ENCODE assay signal across 14 mouse cellular contexts in the genomic region with DNA sequence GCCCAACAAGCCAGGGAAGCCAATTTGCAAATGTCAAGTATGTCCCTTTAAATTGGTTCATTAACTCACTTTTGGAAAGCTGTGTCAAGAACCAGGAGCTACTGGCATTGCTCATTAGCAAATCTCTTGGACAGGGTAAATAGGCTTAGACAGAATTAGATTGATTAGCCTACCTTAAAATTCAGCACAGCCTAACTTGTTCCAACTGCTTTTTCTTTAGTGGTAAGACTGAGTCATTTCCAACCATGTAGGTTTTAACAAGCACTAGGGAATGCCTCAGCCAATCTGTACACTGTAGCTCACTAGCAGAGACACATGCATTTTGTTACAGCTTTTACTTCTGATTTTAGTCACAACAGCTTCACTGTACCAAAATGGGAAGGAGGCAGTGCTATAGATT.
"Had no signal": no experiment of that assay in that cellular context is flagged by ENCODE, and none has a peak within 500 bp of the region (broad histone marks: within the 10 kb centered on the region; RNA-seq: fewer than 3 reads in every experiment).

No protein-coding gene starts in this region.

- H3K4me2 ChIP-seq: limb, embryonic 13.5 days; neural tube, embryonic 15.5 days had no signal

- ATAC-seq: lung, postnatal 0 days had no signal

- H3K9ac ChIP-seq: limb, embryonic 13.5 days; liver, embryonic 14.5 days; neural tube, embryonic 15.5 days had no signal

- H3K36me3 ChIP-seq: limb, embryonic 13.5 days; midbrain, embryonic 10.5 days; neural tube, embryonic 15.5 days had no signal

- H3K4me1 ChIP-seq: limb, embryonic 13.5 days; midbrain, embryonic 10.5 days; neural tube, embryonic 15.5 days had no signal

- DNase-seq: kidney, adult 18-20 months; kidney, postnatal 10 days; kidney, postnatal 4 days; lung, adult 2 months; lung, postnatal 36 days; right cerebral cortex, adult 18-20 months; thymus, postnatal 4 days had no signal

- H3K27me3 ChIP-seq: limb, embryonic 13.5 days; neural tube, embryonic 15.5 days had no signal

- H3K9me3 ChIP-seq: limb, embryonic 13.5 days; midbrain, embryonic 10.5 days; neural tube, embryonic 15.5 days had no signal

- H3K27ac ChIP-seq: limb, embryonic 13.5 days; liver, embryonic 14.5 days; midbrain, embryonic 10.5 days; neural tube, embryonic 15.5 days; stomach, postnatal 0 days had no signal

- H3K4me3 ChIP-seq: limb, embryonic 13.5 days; midbrain, embryonic 10.5 days; myocyte; neural tube, embryonic 15.5 days had no signal
